Mouse (Mus musculus) liver, adult 2 months (tissue): ENCODE measurements around the gene Pcdh19.

Experiments
- CTCF ChIP-seq: fragments of 200-500 bp; IDR thresholded peaks from 2 replicates; pipeline ENCODE4 v1.5.1; 2011; ENCODE audit warnings: low read depth, low read length, control low read depth
- POLR2A ChIP-seq: fragments of 200-500 bp; IDR thresholded peaks from 2 replicates; pipeline ENCODE4 v1.6.1; 2011; ENCODE audit warnings: low read length, control low read depth; ENCODE audit not compliant: insufficient read depth; ENCODE audit errors: extremely low read depth

GRCm38 (mm10) chrX:133696461-133696860 is 7.7 kb upstream of the Pcdh19 start:
- no peak for TF ChIP-seq CTCF
- TF ChIP-seq POLR2A: no peak
